Mouse (Mus musculus): ENCODE data around the gene Rcbtb2.

DNA sequence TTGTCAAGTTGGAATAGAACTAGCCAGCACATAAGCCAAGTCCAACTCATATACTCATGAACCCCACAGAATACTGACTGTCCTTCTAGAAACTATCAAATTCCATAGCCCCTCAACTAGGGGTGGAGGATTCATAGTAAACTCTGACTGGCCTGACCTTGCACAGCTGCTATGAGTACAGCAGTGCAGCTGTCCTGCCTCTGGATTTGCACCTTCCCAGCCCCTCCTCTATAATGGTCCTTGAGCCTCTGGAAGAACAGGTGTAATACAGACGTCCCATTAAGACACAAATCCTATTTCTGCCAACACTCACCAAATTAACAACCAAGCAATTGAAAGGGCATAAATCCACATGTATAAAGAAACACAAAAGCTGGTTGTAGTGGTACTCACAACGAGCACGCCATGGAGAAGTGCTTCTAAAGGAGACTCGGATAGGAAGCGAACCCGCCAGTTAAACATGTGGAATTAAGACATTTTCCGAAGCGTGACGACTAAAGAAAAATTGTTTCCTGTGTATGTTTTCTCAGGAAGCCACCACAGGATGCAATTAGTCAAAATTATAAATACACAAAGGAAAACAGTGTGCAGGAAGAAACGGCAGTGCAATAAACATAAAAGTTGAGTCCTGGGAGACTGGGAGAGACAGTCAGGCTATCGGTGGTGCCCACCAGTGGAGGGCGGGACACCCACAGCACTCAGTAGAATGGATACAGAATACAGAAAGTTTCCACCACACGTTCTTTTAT, 27.9 kb upstream of the Rcbtb2 start:
- no peak for TF ChIP-seq CTCF (conservative IDR thresholded peaks at IDR 0.05; ENCODE audit: low read length)
- TF ChIP-seq NANOG (IDR thresholded peaks at IDR 0.05; ENCODE audit: borderline replicate concordance, low read length) = no peak
- no peak for TF ChIP-seq POU5F1 (IDR thresholded peaks at IDR 0.05; ENCODE audit: borderline replicate concordance, low read length)

All from E14TG2a.4 (cell line).